Mouse (Mus musculus): ENCODE data around the gene Arhgef1. TPM values are rescaled to one million over a fixed set of nuclear protein-coding genes. Genes with fewer than 3 reads are reported as not detected.

The Arhgef1 gene
- 1,000 to 10,000 TPM; 1,621 to 1,684 TPM for total RNA-seq (2023)

GRCm38 (mm10) chr7:24902630-24903443 lies at the start of gene Arhgef1:
TSS of gene Arhgef1 (plus strand) at chr7:24902912.

GRCm38 (mm10) chr7:24861913-24862312 lies 40.8 kb upstream of the Arhgef1 start, which contains the start of gene Gm9844:
TSS of gene Gm9844 (plus strand) at chr7:24862213.

GRCm38 (mm10) chr7:24869532-24870165 lies 33.1 kb upstream of the Arhgef1 start, which contains the start of the genes Lypd4 and Dmrtc2:
TSS of gene Lypd4 (minus strand) at chr7:24869941.
TSS of gene Dmrtc2 (plus strand) at chr7:24870057.

GRCm38 (mm10) chr7:24883896-24884692 lies 18.6 kb upstream of the Arhgef1 start, which contains the start of gene Rps19:
TSS of gene Rps19 (plus strand) at chr7:24884371.

GRCm38 (mm10) chr7:24897224-24897623 lies 5.5 kb upstream of the Arhgef1 start, which contains the start of gene Cd79a:
TSS of gene Cd79a (plus strand) at chr7:24897381.

GRCm38 (mm10) chr7:24944257-24944950 lies 41.7 kb downstream of the Arhgef1 start, which contains the start of gene Gm4881:
TSS of gene Gm4881 (minus strand) at chr7:24944494.

GRCm38 (mm10) chr7:24971972-24972893 lies 69.5 kb downstream of the Arhgef1 start, which contains the start of gene Rabac1:
TSS of gene Rabac1 (minus strand) at chr7:24972754.

Other genes with a start within 250 kb of the Arhgef1 start
- gene Tex101, start 226.2 kb upstream of the Arhgef1 start, total RNA-seq (2023) = not detected
- not detected for gene BC049730, start 193.7 kb upstream of the Arhgef1 start, total RNA-seq (2023)
- gene Gm4763, start 176.0 kb upstream of the Arhgef1 start, total RNA-seq (2023) = not detected
- gene Cd177, start 142.6 kb upstream of the Arhgef1 start, total RNA-seq (2023) = under 1 TPM; 0.33 to 0.38 TPM
- gene Ceacam10, start 125.7 kb upstream of the Arhgef1 start, total RNA-seq (2023) = not detected
- gene Gm9844, start 40.7 kb upstream of the Arhgef1 start, total RNA-seq (2023) = 1 to 10 TPM in 1 of 2 experiments, not detected in 1; 2.2 TPM
- gene Lypd4, start 33.0 kb upstream of the Arhgef1 start, total RNA-seq (2023) = not detected
- gene Dmrtc2, start 32.9 kb upstream of the Arhgef1 start, total RNA-seq (2023) = not detected
- gene Rps19, start 18.5 kb upstream of the Arhgef1 start, total RNA-seq (2023) = 1,000 to 10,000 TPM; 3,039 to 3,325 TPM
- 1 to 10 TPM; 3.5 to 5.8 TPM for gene Cd79a, start 5.5 kb upstream of the Arhgef1 start, total RNA-seq (2023)
- gene Gm4881, start 41.6 kb downstream of the Arhgef1 start, total RNA-seq (2023) = not detected
- gene Rabac1, start 69.8 kb downstream of the Arhgef1 start, total RNA-seq (2023) = 100 to 1,000 TPM; 301 to 308 TPM
- 10 to 100 TPM in 1 of 2 experiments, 1 to 10 TPM in 1; 8.9 to 10.2 TPM for gene Atp1a3, start 103.0 kb downstream of the Arhgef1 start, total RNA-seq (2023)
- 1 to 10 TPM; 6.6 to 8.5 TPM for gene Grik5, start 169.4 kb downstream of the Arhgef1 start, total RNA-seq (2023)
- gene Zfp574, start 169.7 kb downstream of the Arhgef1 start, total RNA-seq (2023) = 10 to 100 TPM; 23.1 to 24.2 TPM